Mouse (Mus musculus) CH12.LX (cell line): ENCODE measurements around the gene Notum.

Experiments used
- CHD1 ChIP-seq: IDR thresholded peaks from 2 replicates; pipeline ENCODE4 v1.6.1; 2012; ENCODE audit warnings: low read depth, low read length, improper control_type of control experiment, inconsistent platforms
- MAX ChIP-seq: IDR thresholded peaks from 2 replicates; pipeline ENCODE4 v1.6.1; 2011; ENCODE audit warnings: low read length, improper control_type of control experiment
- SMC3 ChIP-seq: IDR thresholded peaks from 2 replicates; pipeline ENCODE4 v1.6.1; 2011; ENCODE audit warnings: low read depth, low read length, improper control_type of control experiment
- USF1 ChIP-seq: IDR thresholded peaks from 2 replicates; pipeline ENCODE4 v1.6.1; 2014; ENCODE audit warnings: low read depth, mild to moderate bottlenecking, inconsistent platforms, low read length, improper control_type of control experiment
- ZKSCAN1 ChIP-seq: IDR thresholded peaks from 2 replicates; pipeline ENCODE4 v1.6.1; 2012; ENCODE audit warnings: low read depth, inconsistent platforms, low read length, improper control_type of control experiment, borderline replicate concordance
- ZNF384 ChIP-seq: IDR thresholded peaks from 2 replicates; pipeline ENCODE4 v1.6.1; 2012; ENCODE audit warnings: low read depth, low read length, improper control_type of control experiment, inconsistent platforms

- TF ChIP-seq SMC3 (no peak), MAX (no peak), ZKSCAN1 (no peak), CHD1 (no peak), USF1 (no peak), ZNF384 (no peak)
Measured at GRCm38 (mm10) chr11:120707969-120708368, 47.0 kb upstream of the Notum start.
